Mouse (Mus musculus) CH12.LX (cell line): Measurements from ENCODE around the gene Smarcad1.

Source experiments
- CTCF ChIP-seq, 2 experiments: IDR thresholded peaks in 1 of 2; conservative IDR thresholded peaks in 1 of 2; 2 replicates each; pipeline ENCODE4 v1.5.1; 2011 to 2012; ENCODE audit warnings: low read depth in 2 of 2, low read length in 2 of 2, improper control_type of control experiment in 1 of 2, inconsistent platforms in 1 of 2, mild to moderate bottlenecking in 1 of 2, moderate library complexity in 1 of 2
- E2F4 ChIP-seq: IDR thresholded peaks from 2 replicates; pipeline ENCODE4 v1.6.1; 2011; ENCODE audit warnings: low read depth, low read length, improper control_type of control experiment; ENCODE audit not compliant: insufficient replicate concordance
- EP300 ChIP-seq: IDR thresholded peaks from 2 replicates; pipeline ENCODE4 v1.6.1; 2011; ENCODE audit warnings: low read length, improper control_type of control experiment
- MAFK ChIP-seq: IDR thresholded peaks from 2 replicates; pipeline ENCODE4 v1.6.1; 2011; ENCODE audit warnings: low read length, improper control_type of control experiment; ENCODE audit not compliant: insufficient replicate concordance
- MEF2A ChIP-seq: IDR thresholded peaks from 2 replicates; pipeline ENCODE4 v1.6.1; 2014; ENCODE audit warnings: low read depth, mild to moderate bottlenecking, inconsistent platforms, low read length, improper control_type of control experiment, borderline replicate concordance
- MYC ChIP-seq: IDR thresholded peaks from 2 replicates; pipeline ENCODE4 v1.6.1; 2011; ENCODE audit warnings: low read depth, mild to moderate bottlenecking, improper control_type of control experiment, low read length
- NRF1 ChIP-seq: IDR thresholded peaks from 2 replicates; pipeline ENCODE4 v1.6.1; 2014; ENCODE audit warnings: low read depth, mild to moderate bottlenecking, inconsistent platforms, low read length, improper control_type of control experiment, moderate library complexity
- POLR2A ChIP-seq: IDR thresholded peaks from 2 replicates; pipeline ENCODE4 v1.6.1; 2011; ENCODE audit warnings: low read depth, mild to moderate bottlenecking, improper control_type of control experiment, low read length
- POLR2AphosphoS2 ChIP-seq: IDR thresholded peaks from 2 replicates; pipeline ENCODE4 v1.6.1; 2011; ENCODE audit warnings: low read depth, low read length, improper control_type of control experiment
- SIN3A ChIP-seq: IDR thresholded peaks from 2 replicates; pipeline ENCODE4 v1.6.1; 2012; ENCODE audit warnings: low read length, improper control_type of control experiment, inconsistent platforms
- TBP ChIP-seq: conservative IDR thresholded peaks from 2 replicates; pipeline ENCODE4 v1.6.1; 2011; ENCODE audit warnings: low read depth, low read length, improper control_type of control experiment
- UBTF ChIP-seq: IDR thresholded peaks from 2 replicates; pipeline ENCODE4 v1.6.1; 2012; ENCODE audit warnings: low read depth, mild to moderate bottlenecking, inconsistent platforms, low read length, improper control_type of control experiment, moderate library complexity
- USF1 ChIP-seq: IDR thresholded peaks from 2 replicates; pipeline ENCODE4 v1.6.1; 2014; ENCODE audit warnings: low read depth, mild to moderate bottlenecking, inconsistent platforms, low read length, improper control_type of control experiment
- ZKSCAN1 ChIP-seq: IDR thresholded peaks from 2 replicates; pipeline ENCODE4 v1.6.1; 2012; ENCODE audit warnings: low read depth, inconsistent platforms, low read length, improper control_type of control experiment, borderline replicate concordance

DNA sequence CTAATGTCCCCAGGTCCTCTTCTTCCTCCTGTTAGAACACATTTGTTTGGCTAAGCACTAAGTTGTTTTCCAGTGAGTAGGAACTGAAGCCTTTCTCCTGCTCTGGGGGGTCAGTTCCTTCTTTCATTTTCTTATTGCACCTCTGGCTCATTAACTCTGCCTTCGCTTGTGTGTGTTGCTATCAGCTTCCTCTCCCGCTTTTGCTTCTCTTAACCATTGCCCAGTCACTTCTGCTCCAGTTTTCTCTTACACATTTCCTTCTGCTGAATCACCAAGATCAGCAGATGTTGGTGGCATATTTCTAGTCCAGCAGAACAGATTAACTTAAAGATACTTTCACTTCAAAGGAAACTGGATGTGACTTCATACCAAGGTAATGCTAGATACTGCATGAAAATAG, 72.5 kb downstream of the Smarcad1 start:
- TF ChIP-seq POLR2A (no peak), TBP (no peak), E2F4 (no peak), EP300 (no peak), ZKSCAN1 (no peak), CTCF (conservative IDR thresholded peaks at IDR 0.05 in 1 of 2, IDR thresholded peaks at IDR 0.05 in 1 of 2; ENCODE audit: low read depth in 2 of 2, low read length in 2 of 2) (no peak), NRF1 (no peak), MAFK (no peak), USF1 (no peak), SIN3A (no peak), POLR2AphosphoS2 (no peak), UBTF (no peak), MYC (no peak), MEF2A (no peak)
